Mouse (Mus musculus): ENCODE data around the gene Zfp217. TPM values are rescaled to one million over a fixed set of nuclear protein-coding genes. Genes with fewer than 3 reads are reported as not detected.
A peak's percentile ranks its signal among the peaks of the same experiment; 100 is the strongest.

The Zfp217 gene
- polyA plus RNA-seq, 1 experiment, result 1.5 TPM

GRCm38 (mm10) chr2:170130780-170131645 lies 16.9 kb downstream of the Zfp217 start:
- Histone ChIP-seq H3K36me3 (ENCODE audit: control insufficient read depth) (peaks cover 21% of the 10 kb centered on the region), H3K4me1 (ENCODE audit: control insufficient read depth) (peaks cover 87% of the 10 kb centered on the region), H3K27me3 (ENCODE audit: control insufficient read depth) (no peaks in the 10 kb centered on the region), H3K4me3 (replicated peaks) (peak overlapping the region; percentile 95), H3K9me3 (ENCODE audit: control insufficient read depth, low read length) (no peaks in the 10 kb centered on the region)
- TF ChIP-seq TAL1 (IDR thresholded peaks at IDR 0.05; ENCODE audit: low read length), result no peak
- TF ChIP-seq GATA1 (IDR thresholded peaks at IDR 0.05; ENCODE audit: low read length), result no peak

GRCm38 (mm10) chr2:170129923-170130779 lies 17.8 kb downstream of the Zfp217 start:
- Histone ChIP-seq H3K4me3 (replicated peaks) (peak overlapping the region; percentile 95), H3K4me1 (ENCODE audit: control insufficient read depth) (peaks cover 92% of the 10 kb centered on the region), H3K36me3 (ENCODE audit: control insufficient read depth) (peaks cover 24% of the 10 kb centered on the region), H3K27me3 (ENCODE audit: control insufficient read depth) (no peaks in the 10 kb centered on the region), H3K9me3 (ENCODE audit: control insufficient read depth, low read length) (no peaks in the 10 kb centered on the region)
- TF ChIP-seq GATA1 (IDR thresholded peaks at IDR 0.05; ENCODE audit: low read length), result no peak
- TF ChIP-seq TAL1 (IDR thresholded peaks at IDR 0.05; ENCODE audit: low read length), result no peak

GRCm38 (mm10) chr2:170129248-170129922 lies 18.5 kb downstream of the Zfp217 start:
- TF ChIP-seq GATA1 (IDR thresholded peaks at IDR 0.05; ENCODE audit: low read length), result no peak
- TF ChIP-seq TAL1 (IDR thresholded peaks at IDR 0.05; ENCODE audit: low read length), result no peak
- H3K4me3 ChIP-seq (replicated peaks), result peak overlapping the region; percentile 95
- H3K9me3 ChIP-seq (ENCODE audit: control insufficient read depth, low read length), result no peaks in the 10 kb centered on the region
- no peaks in the 10 kb centered on the region for H3K27me3 ChIP-seq (ENCODE audit: control insufficient read depth)
- peaks cover 91% of the 10 kb centered on the region for H3K4me1 ChIP-seq (ENCODE audit: control insufficient read depth)
- H3K36me3 ChIP-seq (ENCODE audit: control insufficient read depth), result peaks cover 29% of the 10 kb centered on the region

- H3K9me3 ChIP-seq (ENCODE audit: control insufficient read depth, low read length), result no peaks in the 10 kb centered on the region
- peaks cover 36% of the 10 kb centered on the region for H3K36me3 ChIP-seq (ENCODE audit: control insufficient read depth)
- TF ChIP-seq TAL1 (IDR thresholded peaks at IDR 0.05; ENCODE audit: low read length), result no peak
- TF ChIP-seq GATA1 (IDR thresholded peaks at IDR 0.05; ENCODE audit: low read length), result peak; percentile 47
- peaks cover 86% of the 10 kb centered on the region for H3K4me1 ChIP-seq (ENCODE audit: control insufficient read depth)
- no peaks in the 10 kb centered on the region for H3K27me3 ChIP-seq (ENCODE audit: control insufficient read depth)
- H3K4me3 ChIP-seq (replicated peaks), result peak overlapping the region; percentile 95
Measured at GRCm38 (mm10) chr2:170128461-170129247, 19.2 kb downstream of the Zfp217 start.

- Histone ChIP-seq H3K4me3 (replicated peaks) (no peak overlapping the region), H3K27me3 (ENCODE audit: control insufficient read depth) (no peaks in the 10 kb centered on the region), H3K9me3 (ENCODE audit: control insufficient read depth, low read length) (no peaks in the 10 kb centered on the region), H3K4me1 (ENCODE audit: control insufficient read depth) (peaks cover 78% of the 10 kb centered on the region), H3K36me3 (ENCODE audit: control insufficient read depth) (peaks cover 45% of the 10 kb centered on the region)
- no peak for TF ChIP-seq GATA1 (IDR thresholded peaks at IDR 0.05; ENCODE audit: low read length)
- no peak for TF ChIP-seq TAL1 (IDR thresholded peaks at IDR 0.05; ENCODE audit: low read length)
Measured at GRCm38 (mm10) chr2:170127523-170127922, 20.4 kb downstream of the Zfp217 start.

- H3K4me3 ChIP-seq (replicated peaks), result no peak overlapping the region
- peaks cover 76% of the 10 kb centered on the region for H3K4me1 ChIP-seq (ENCODE audit: control insufficient read depth)
- peaks cover 55% of the 10 kb centered on the region for H3K36me3 ChIP-seq (ENCODE audit: control insufficient read depth)
- no peaks in the 10 kb centered on the region for H3K27me3 ChIP-seq (ENCODE audit: control insufficient read depth)
- H3K9me3 ChIP-seq (ENCODE audit: control insufficient read depth, low read length), result no peaks in the 10 kb centered on the region
- TF ChIP-seq GATA1 (IDR thresholded peaks at IDR 0.05; ENCODE audit: low read length), result no peak
- TF ChIP-seq TAL1 (IDR thresholded peaks at IDR 0.05; ENCODE audit: low read length), result no peak
Measured at GRCm38 (mm10) chr2:170126266-170126665, 21.6 kb downstream of the Zfp217 start.

GRCm38 (mm10) chr2:170122197-170122596 lies 25.7 kb downstream of the Zfp217 start:
- TF ChIP-seq GATA1 (IDR thresholded peaks at IDR 0.05; ENCODE audit: low read length) (no peak), TAL1 (IDR thresholded peaks at IDR 0.05; ENCODE audit: low read length) (no peak)
- Histone ChIP-seq H3K36me3 (ENCODE audit: control insufficient read depth) (peaks cover 86% of the 10 kb centered on the region), H3K4me1 (ENCODE audit: control insufficient read depth) (peaks cover 55% of the 10 kb centered on the region)

More at GRCm38 (mm10) chr2:170122197-170122596, 25.7 kb downstream of the Zfp217 start:
- Histone ChIP-seq H3K27me3 (ENCODE audit: control insufficient read depth) (no peaks in the 10 kb centered on the region), H3K9me3 (ENCODE audit: control insufficient read depth, low read length) (no peaks in the 10 kb centered on the region), H3K4me3 (replicated peaks) (no peak overlapping the region)

All from erythroblast, embryonic 14.5 days (primary cell).